Mouse (Mus musculus) thymus, adult 2 months (tissue): Measurements from ENCODE around the gene Gm10553.
"Not testable (repeated sequence)": the region's sequence is repeated elsewhere in the genome, so short reads cannot be mapped to it uniquely, and the experiment has no call there.

ENCODE experiments used
- CTCF ChIP-seq: fragments of 200-500 bp; IDR thresholded peaks from 2 replicates; pipeline ENCODE4 v1.5.1; 2012; ENCODE audit warnings: mild to moderate bottlenecking, control low read depth, low read length, moderate library complexity, borderline replicate concordance; ENCODE audit not compliant: control insufficient read depth, poor library complexity, insufficient read depth; ENCODE audit errors: extremely low read depth
- POLR2A ChIP-seq: fragments of 200-500 bp; IDR thresholded peaks from 2 replicates; pipeline ENCODE4 v1.6.1; 2012; ENCODE audit warnings: mild to moderate bottlenecking, low read length, control low read depth, moderate library complexity; ENCODE audit not compliant: control insufficient read depth, poor library complexity, insufficient read depth; ENCODE audit errors: extremely low read depth

- not testable (repeated sequence) for TF ChIP-seq POLR2A, CTCF
Observed at GRCm38 (mm10) chr1:85133671-85134070, 33.7 kb downstream of the Gm10553 start.
